Mouse (Mus musculus): ENCODE results near the gene Wipf3.

GRCm38 (mm10) chr6:54412879-54413278, 16.5 kb upstream of the Wipf3 start:
- TF ChIP-seq EP300 (IDR thresholded peaks at IDR 0.05) = no peak
- TF ChIP-seq CTCF (IDR thresholded peaks at IDR 0.05) = no peak

Data from lung, postnatal 0 days (tissue).